Mouse (Mus musculus) inflammation-experienced regulatory T-cells (primary cell): ENCODE results near the gene Pnpla8. TPM values are rescaled to one million over a fixed set of nuclear protein-coding genes. Genes with fewer than 3 reads are reported as not detected.

ENCODE experiments used
- polyA plus RNA-seq, 2 experiments: library from polyadenylated mRNA; unstranded; fragments of 100-300 nt; shearing (Covaris generic); gene quantifications; one replicate each; pipeline ENCODE4 v1.2.1; 2017

The Pnpla8 gene
- polyA plus RNA-seq: 10 to 100 TPM; 37.3 to 37.8 TPM

GRCm38 (mm10) chr12:44221070-44221469 lies at the start of gene Pnpla8:
Gene Pnpla8 (plus strand): TSS chr12:44221370.

GRCm38 (mm10) chr12:44209824-44210752 lies 11.1 kb upstream of the Pnpla8 start, which contains the start of gene Dnajb9:
Gene Dnajb9 (minus strand): TSS chr12:44210326.

GRCm38 (mm10) chr12:44328381-44329315 lies 107.5 kb downstream of the Pnpla8 start, which contains the start of gene Nrcam:
Gene Nrcam (plus strand): TSS chr12:44328885.

Other genes with a start within 250 kb of the Pnpla8 start
- gene Dnajb9, start 11.0 kb upstream of the Pnpla8 start, polyA plus RNA-seq: 10 to 100 TPM; 13.9 to 15.1 TPM
- 1 to 10 TPM in 1 of 2 experiments, under 1 TPM in 1; 0.34 to 2.2 TPM for gene Nrcam, start 107.5 kb downstream of the Pnpla8 start, polyA plus RNA-seq